Mouse (Mus musculus): Measurements from ENCODE around the gene Ifitm6. TPM values are rescaled to one million over a fixed set of nuclear protein-coding genes. Genes with fewer than 3 reads are reported as not detected.
"Not testable (repeated sequence)": the region's sequence is repeated elsewhere in the genome, so short reads cannot be mapped to it uniquely, and the experiment has no call there.

Gene Ifitm6
- polyA plus RNA-seq (2014; fragmentation: Nextera tagmentation; extraction: Ambion mirVana): 0.43 and 0.97 TPM in 2 replicates

GRCm38 (mm10) chr7:141017824-141018223 lies at the start of gene Ifitm6:
Gene Ifitm6 (minus strand): TSS chr7:141017924.
- not testable (repeated sequence) for H3K27ac ChIP-seq (replicated peaks in 1 of 2; ENCODE audit: control insufficient read depth in 1 of 2, insufficient read depth in 1 of 2, low read depth in 2 of 2, low read length in 2 of 2); H3K27me3 ChIP-seq (ENCODE audit: control insufficient read depth, insufficient read depth, low read length); H3K4me2 ChIP-seq (ENCODE audit: low read length); H3K4me1 ChIP-seq (ENCODE audit: control insufficient read depth in 2 of 2, insufficient read depth in 2 of 2, low read length in 2 of 2); ATAC-seq (ENCODE audit: insufficient number of reproducible peaks, insufficient read depth, low FRiP score, low read depth); H3K4me3 ChIP-seq (ENCODE audit: control insufficient read depth in 1 of 2, insufficient read depth in 1 of 2, low read depth in 1 of 2, low read length in 2 of 2); H3K9me3 ChIP-seq (ENCODE audit: control insufficient read depth, low read length); H3K9ac ChIP-seq (ENCODE audit: low read length); H3K36me3 ChIP-seq (ENCODE audit: control insufficient read depth, insufficient read depth, low read length)
- WGBS: 85% methylated on average over 1 of the region's 1 CpGs

- H3K27ac ChIP-seq (replicated peaks in 1 of 2; ENCODE audit: control insufficient read depth in 1 of 2, insufficient read depth in 1 of 2, low read depth in 2 of 2, low read length in 2 of 2): no peak overlapping the region
- peaks cover 2 to 8% of the 10 kb centered on the region in 2 experiments; a peak in 1 of 4 replicates for H3K4me1 ChIP-seq (ENCODE audit: control insufficient read depth in 2 of 2, insufficient read depth in 2 of 2, low read length in 2 of 2)
- no peak overlapping the region for H3K4me2 ChIP-seq (ENCODE audit: low read length)
- no peak overlapping the region for H3K9ac ChIP-seq (ENCODE audit: low read length)
- H3K4me3 ChIP-seq (ENCODE audit: control insufficient read depth in 1 of 2, insufficient read depth in 1 of 2, low read depth in 1 of 2, low read length in 2 of 2): no peak overlapping the region
- H3K9me3 ChIP-seq (ENCODE audit: control insufficient read depth, low read length): no peaks in the 10 kb centered on the region
- no peaks in the 10 kb centered on the region for H3K36me3 ChIP-seq (ENCODE audit: control insufficient read depth, insufficient read depth, low read length)
- WGBS: 84% methylated on average over 7 of the region's 7 CpGs
- peaks cover 75% of the 10 kb centered on the region for H3K27me3 ChIP-seq (ENCODE audit: control insufficient read depth, insufficient read depth, low read length)
- no peak for ATAC-seq (ENCODE audit: insufficient number of reproducible peaks, insufficient read depth, low FRiP score, low read depth)
These were observed 46.9 kb upstream of the Ifitm6 start for GRCm38 (mm10) chr7:141064576-141064975.

- Histone ChIP-seq H3K9me3 (ENCODE audit: control insufficient read depth, low read length) (no peaks in the 10 kb centered on the region), H3K4me2 (ENCODE audit: low read length) (no peak overlapping the region), H3K9ac (ENCODE audit: low read length) (no peak overlapping the region), H3K27ac (replicated peaks in 1 of 2; ENCODE audit: control insufficient read depth in 1 of 2, insufficient read depth in 1 of 2, low read depth in 2 of 2, low read length in 2 of 2) (no peak overlapping the region), H3K4me3 (ENCODE audit: control insufficient read depth in 1 of 2, insufficient read depth in 1 of 2, low read depth in 1 of 2, low read length in 2 of 2) (no peak overlapping the region), H3K4me1 (ENCODE audit: control insufficient read depth in 2 of 2, insufficient read depth in 2 of 2, low read length in 2 of 2) (peaks cover 2 to 8% of the 10 kb centered on the region in 2 experiments; a peak in 1 of 4 replicates), H3K27me3 (ENCODE audit: control insufficient read depth, insufficient read depth, low read length) (peaks cover 75% of the 10 kb centered on the region), H3K36me3 (ENCODE audit: control insufficient read depth, insufficient read depth, low read length) (no peaks in the 10 kb centered on the region)
- 68% methylated on average over 7 of the region's 7 CpGs for WGBS
- no peak for ATAC-seq (ENCODE audit: insufficient number of reproducible peaks, insufficient read depth, low FRiP score, low read depth)
These were observed 46.5 kb upstream of the Ifitm6 start for GRCm38 (mm10) chr7:141064175-141064574.

GRCm38 (mm10) chr7:141063353-141063752 lies 45.6 kb upstream of the Ifitm6 start:
- Histone ChIP-seq H3K4me2 (ENCODE audit: low read length) (no peak overlapping the region), H3K36me3 (ENCODE audit: control insufficient read depth, insufficient read depth, low read length) (no peaks in the 10 kb centered on the region), H3K9me3 (ENCODE audit: control insufficient read depth, low read length) (no peaks in the 10 kb centered on the region), H3K4me3 (ENCODE audit: control insufficient read depth in 1 of 2, insufficient read depth in 1 of 2, low read depth in 1 of 2, low read length in 2 of 2) (no peak overlapping the region), H3K4me1 (ENCODE audit: control insufficient read depth in 2 of 2, insufficient read depth in 2 of 2, low read length in 2 of 2) (peaks cover 2 to 8% of the 10 kb centered on the region in 2 experiments; a peak in 1 of 4 replicates), H3K27me3 (ENCODE audit: control insufficient read depth, insufficient read depth, low read length) (peaks cover 77% of the 10 kb centered on the region), H3K27ac (replicated peaks in 1 of 2; ENCODE audit: control insufficient read depth in 1 of 2, insufficient read depth in 1 of 2, low read depth in 2 of 2, low read length in 2 of 2) (no peak overlapping the region), H3K9ac (ENCODE audit: low read length) (no peak overlapping the region)
- WGBS: 86% methylated on average over 3 of the region's 3 CpGs
- no peak for ATAC-seq (ENCODE audit: insufficient number of reproducible peaks, insufficient read depth, low FRiP score, low read depth)

GRCm38 (mm10) chr7:141062525-141062924 lies 44.8 kb upstream of the Ifitm6 start:
- Histone ChIP-seq H3K9ac (ENCODE audit: low read length) (no peak overlapping the region), H3K9me3 (ENCODE audit: control insufficient read depth, low read length) (no peaks in the 10 kb centered on the region), H3K4me1 (ENCODE audit: control insufficient read depth in 2 of 2, insufficient read depth in 2 of 2, low read length in 2 of 2) (peaks cover 2 to 8% of the 10 kb centered on the region in 2 experiments; a peak in 1 of 4 replicates), H3K4me3 (ENCODE audit: control insufficient read depth in 1 of 2, insufficient read depth in 1 of 2, low read depth in 1 of 2, low read length in 2 of 2) (no peak overlapping the region), H3K36me3 (ENCODE audit: control insufficient read depth, insufficient read depth, low read length) (no peaks in the 10 kb centered on the region), H3K27me3 (ENCODE audit: control insufficient read depth, insufficient read depth, low read length) (peaks cover 76% of the 10 kb centered on the region), H3K27ac (replicated peaks in 1 of 2; ENCODE audit: control insufficient read depth in 1 of 2, insufficient read depth in 1 of 2, low read depth in 2 of 2, low read length in 2 of 2) (no peak overlapping the region), H3K4me2 (ENCODE audit: low read length) (no peak overlapping the region)
- ATAC-seq (ENCODE audit: insufficient number of reproducible peaks, insufficient read depth, low FRiP score, low read depth): no peak
- 73% methylated on average over 7 of the region's 7 CpGs for WGBS

- no peaks in the 10 kb centered on the region for H3K36me3 ChIP-seq (ENCODE audit: control insufficient read depth, insufficient read depth, low read length)
- H3K4me1 ChIP-seq (ENCODE audit: control insufficient read depth in 2 of 2, insufficient read depth in 2 of 2, low read length in 2 of 2): peaks cover 2 to 8% of the 10 kb centered on the region in 2 experiments; a peak in 1 of 4 replicates
- H3K27ac ChIP-seq (replicated peaks in 1 of 2; ENCODE audit: control insufficient read depth in 1 of 2, insufficient read depth in 1 of 2, low read depth in 2 of 2, low read length in 2 of 2): no peak overlapping the region
- peak overlapping the region; percentile 63 for H3K9ac ChIP-seq (ENCODE audit: low read length)
- H3K9me3 ChIP-seq (ENCODE audit: control insufficient read depth, low read length): no peaks in the 10 kb centered on the region
- ATAC-seq (ENCODE audit: insufficient number of reproducible peaks, insufficient read depth, low FRiP score, low read depth): no peak
- peaks cover 64% of the 10 kb centered on the region for H3K27me3 ChIP-seq (ENCODE audit: control insufficient read depth, insufficient read depth, low read length)
- H3K4me2 ChIP-seq (ENCODE audit: low read length): peak overlapping the region; percentile 96
- WGBS: 2% methylated on average over 37 of the region's 37 CpGs
- H3K4me3 ChIP-seq (ENCODE audit: control insufficient read depth in 1 of 2, insufficient read depth in 1 of 2, low read depth in 1 of 2, low read length in 2 of 2): peak overlapping the region; percentile 44 to 57
These were observed 43.6 kb upstream of the Ifitm6 start for GRCm38 (mm10) chr7:141061269-141061692.

GRCm38 (mm10) chr7:141060426-141061242 lies 42.9 kb upstream of the Ifitm6 start, which contains the start of gene B4galnt4:
Gene B4galnt4 (plus strand): TSS chr7:141061104.
- H3K27ac ChIP-seq (replicated peaks in 1 of 2; ENCODE audit: control insufficient read depth in 1 of 2, insufficient read depth in 1 of 2, low read depth in 2 of 2, low read length in 2 of 2): no peak within 1 kb of the TSS
- ATAC-seq (ENCODE audit: insufficient number of reproducible peaks, insufficient read depth, low FRiP score, low read depth): peak; percentile 77

More at GRCm38 (mm10) chr7:141060426-141061242, 42.9 kb upstream of the Ifitm6 start, which contains the start of gene B4galnt4:
- peak within 1 kb of the TSS; percentile 63 for H3K9ac ChIP-seq (ENCODE audit: low read length)
- H3K4me1 ChIP-seq (ENCODE audit: control insufficient read depth in 2 of 2, insufficient read depth in 2 of 2, low read length in 2 of 2): peaks cover 2 to 8% of the 10 kb centered on the region in 2 experiments; a peak in 1 of 4 replicates
- H3K36me3 ChIP-seq (ENCODE audit: control insufficient read depth, insufficient read depth, low read length): no peaks in the 10 kb centered on the region
- WGBS: under 1% methylated on average over 66 of the region's 72 CpGs
- peaks cover 62% of the 10 kb centered on the region for H3K27me3 ChIP-seq (ENCODE audit: control insufficient read depth, insufficient read depth, low read length)
- H3K4me2 ChIP-seq (ENCODE audit: low read length): peak within 1 kb of the TSS; percentile 96
- 0 out of 2 replicates have a peak, but pooled peaks cover 2% of the 10 kb centered on the region for H3K9me3 ChIP-seq (ENCODE audit: control insufficient read depth, low read length)
- peak within 1 kb of the TSS; percentile 44 to 57 for H3K4me3 ChIP-seq (ENCODE audit: control insufficient read depth in 1 of 2, insufficient read depth in 1 of 2, low read depth in 1 of 2, low read length in 2 of 2)
